Mouse (Mus musculus): ENCODE results near the gene Olfr466. TPM values are rescaled to one million over a fixed set of nuclear protein-coding genes. Genes with fewer than 3 reads are reported as not detected.

Olfr466 gene
- total and polyA plus RNA-seq, 3 experiments: not detected

- in situ Hi-C loops (cut with MboI; ENCODE audit: low pct_ligation_motif_present, low pct_unique_long_range_greater_than_20kb, low sequenced_read_pairs) (loop anchor here (25.0 kb wide), 1 partner anchor 111 kb away; the partner anchor contains the start of gene Zfp369), dilution Hi-C loops (cut with MboI; ENCODE audit: extremely low pct_ligation_motif_present, extremely low pct_unique_long_range_greater_than_20kb, low sequenced_read_pairs) (no loop called here)
- Histone ChIP-seq H3K4me3 (replicated peaks in 1 of 3; ENCODE audit: low read depth in 2 of 3, low read length in 2 of 3, poor library complexity in 1 of 3) (no peak overlapping the region), H3K36me3 (replicated peaks in 1 of 2; ENCODE audit: control insufficient read depth in 1 of 2, insufficient read depth in 1 of 2, low read length in 1 of 2) (no peaks in the 10 kb centered on the region), H3K9ac (ENCODE audit: insufficient read depth, low read depth) (no peak overlapping the region), H3K79me2 (replicated peaks; ENCODE audit: control insufficient read depth, extremely low read depth, insufficient read depth, poor library complexity, severe bottlenecking) (no peaks in the 10 kb centered on the region), H3K27me3 (replicated peaks) (peaks cover 2% of the 10 kb centered on the region), H3K4me2 (ENCODE audit: insufficient read depth, low read depth, poor library complexity, severe bottlenecking) (no peak overlapping the region), H3K9me3 (replicated peaks; ENCODE audit: low read length) (no peaks in the 10 kb centered on the region), H3K4me1 (ENCODE audit: control insufficient read depth in 1 of 2, insufficient read depth in 2 of 2) (no peaks in the 10 kb centered on the region), H3K27ac (ENCODE audit: insufficient read depth, low read depth) (no peak overlapping the region)
- no peak for DNase-seq (ENCODE audit: extremely low read depth)
- TF ChIP-seq JUN (IDR thresholded peaks at IDR 0.05; ENCODE audit: insufficient read depth, low read depth, low read length) (no peak), ZNF384 (IDR thresholded peaks at IDR 0.05; ENCODE audit: low read depth, low read length) (no peak), SIN3A (IDR thresholded peaks at IDR 0.05; ENCODE audit: low read length) (no peak), RCOR1 (conservative IDR thresholded peaks at IDR 0.05; ENCODE audit: low read depth, low read length) (no peak), ELF1 (IDR thresholded peaks at IDR 0.05; ENCODE audit: low read depth, low read length) (no peak), MAX (IDR thresholded peaks at IDR 0.05; ENCODE audit: low read length) (no peak), POLR2A (IDR thresholded peaks at IDR 0.05; ENCODE audit: low read depth, low read length) (no peak), EP300 (IDR thresholded peaks at IDR 0.05; ENCODE audit: low read length) (no peak), ETS1 (conservative IDR thresholded peaks at IDR 0.05; ENCODE audit: low read depth, low read length) (no peak), UBTF (IDR thresholded peaks at IDR 0.05; ENCODE audit: low read depth, low read length) (no peak), JUND (conservative IDR thresholded peaks at IDR 0.05; ENCODE audit: low read depth, low read length) (no peak), NELFE (IDR thresholded peaks at IDR 0.05; ENCODE audit: low read depth, low read length) (no peak), ZMIZ1 (IDR thresholded peaks at IDR 0.05; ENCODE audit: low read depth, low read length) (no peak), MAFK (IDR thresholded peaks at IDR 0.05; ENCODE audit: insufficient replicate concordance, low read length) (no peak), MAZ (IDR thresholded peaks at IDR 0.05; ENCODE audit: low read depth, low read length) (no peak), CHD2 (IDR thresholded peaks at IDR 0.05; ENCODE audit: low read length) (no peak), MXI1 (IDR thresholded peaks at IDR 0.05; ENCODE audit: low read depth, low read length) (no peak), IRF4 (IDR thresholded peaks at IDR 0.05; ENCODE audit: low read depth, low read length) (no peak)
Measured at GRCm38 (mm10) chr13:65176472-65177091, 26.5 kb downstream of the Olfr466 start.

- in situ Hi-C loops (cut with MboI; ENCODE audit: low pct_ligation_motif_present, low pct_unique_long_range_greater_than_20kb, low sequenced_read_pairs): no loop called here
- H3K36me3 ChIP-seq (replicated peaks in 1 of 2; ENCODE audit: control insufficient read depth in 1 of 2, insufficient read depth in 1 of 2, low read length in 1 of 2): no peaks in the 10 kb centered on the region
- TF ChIP-seq BHLHE40 (IDR thresholded peaks at IDR 0.05; ENCODE audit: low read depth, low read length) (no peak), TBP (conservative IDR thresholded peaks at IDR 0.05; ENCODE audit: low read depth, low read length) (no peak), MYC (IDR thresholded peaks at IDR 0.05; ENCODE audit: low read depth, low read length) (no peak), ELF1 (IDR thresholded peaks at IDR 0.05; ENCODE audit: low read depth, low read length) (no peak), SMC3 (IDR thresholded peaks at IDR 0.05; ENCODE audit: low read depth, low read length) (no peak), KAT2A (IDR thresholded peaks at IDR 0.05; ENCODE audit: insufficient replicate concordance, low read length) (no peak), TCF12 (IDR thresholded peaks at IDR 0.05; ENCODE audit: low read depth, low read length) (no peak), ETS1 (conservative IDR thresholded peaks at IDR 0.05; ENCODE audit: low read depth, low read length) (no peak), USF1 (IDR thresholded peaks at IDR 0.05; ENCODE audit: low read depth, low read length) (no peak), RCOR1 (conservative IDR thresholded peaks at IDR 0.05; ENCODE audit: low read depth, low read length) (no peak), ZC3H11A (IDR thresholded peaks at IDR 0.05; ENCODE audit: low read depth, low read length) (no peak)
- H3K4me3 ChIP-seq (replicated peaks in 1 of 3; ENCODE audit: low read depth in 2 of 3, low read length in 2 of 3, poor library complexity in 1 of 3): no peak overlapping the region
- H3K4me1 ChIP-seq (ENCODE audit: control insufficient read depth in 1 of 2, insufficient read depth in 2 of 2): no peaks in the 10 kb centered on the region
- no peak for DNase-seq (ENCODE audit: extremely low read depth)
- H3K9ac ChIP-seq (ENCODE audit: insufficient read depth, low read depth): no peak overlapping the region
- peaks cover 2% of the 10 kb centered on the region for H3K27me3 ChIP-seq (replicated peaks)
- no peak overlapping the region for H3K4me2 ChIP-seq (ENCODE audit: insufficient read depth, low read depth, poor library complexity, severe bottlenecking)
- no peak overlapping the region for H3K27ac ChIP-seq (ENCODE audit: insufficient read depth, low read depth)
- no peaks in the 10 kb centered on the region for H3K9me3 ChIP-seq (replicated peaks; ENCODE audit: low read length)
- H3K79me2 ChIP-seq (replicated peaks; ENCODE audit: control insufficient read depth, extremely low read depth, insufficient read depth, poor library complexity, severe bottlenecking): no peaks in the 10 kb centered on the region
- dilution Hi-C loops (cut with MboI; ENCODE audit: extremely low pct_ligation_motif_present, extremely low pct_unique_long_range_greater_than_20kb, low sequenced_read_pairs): no loop called here
Measured at GRCm38 (mm10) chr13:65200667-65201066, 50.6 kb downstream of the Olfr466 start.
